Mouse (Mus musculus) CD4-positive helper T cell, adult 2 months (primary cell): ENCODE measurements at regions not wholly inside any gene's neighbourhood (a gene's known extent, or its start where the extent isn't known, plus 50 kb on each side); places are given as distances from the start of the nearest gene placed in this dataset.
"Not testable (repeated sequence)": the region's sequence is repeated elsewhere in the genome, so short reads cannot be mapped to it uniquely, and the experiment has no call there.

Experiments
- DNase-seq: peaks from one replicate; pipeline ENCODE4 v3.0.0-alpha.2; 2012; ENCODE audit warnings: low read depth, missing footprints, low spot score

DNA sequence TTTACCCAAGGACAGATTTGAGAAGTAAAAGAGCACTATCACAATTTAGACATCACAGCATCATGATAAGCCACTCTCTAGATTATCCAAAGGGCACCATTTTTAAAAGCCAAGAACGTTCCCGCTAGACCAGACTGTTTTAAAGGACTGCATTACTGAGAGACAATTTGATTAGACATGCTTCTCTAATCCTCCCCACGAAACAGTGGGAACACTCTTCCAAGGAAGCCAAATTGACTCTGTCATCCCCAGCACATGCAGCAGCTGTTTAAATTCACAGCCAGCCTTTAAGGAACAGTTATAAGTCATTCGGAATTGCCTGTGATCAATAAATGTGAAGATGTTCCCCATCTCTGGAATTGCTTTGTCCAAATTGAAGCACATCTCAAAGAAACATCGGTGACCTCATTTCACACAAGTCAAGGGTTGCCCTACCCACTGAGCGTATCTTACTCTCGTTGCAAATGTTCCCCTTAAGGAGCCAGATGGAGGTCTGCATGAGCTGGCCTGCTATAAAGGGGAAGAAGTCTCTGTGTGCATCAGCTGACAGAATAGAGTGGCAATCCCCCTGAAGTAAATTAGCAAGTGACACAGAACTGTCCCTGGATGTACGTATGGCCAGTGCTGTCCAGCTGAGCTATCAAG is 393.2 kb downstream of the Pid1 start:
- DNase-seq: no peak

DNA sequence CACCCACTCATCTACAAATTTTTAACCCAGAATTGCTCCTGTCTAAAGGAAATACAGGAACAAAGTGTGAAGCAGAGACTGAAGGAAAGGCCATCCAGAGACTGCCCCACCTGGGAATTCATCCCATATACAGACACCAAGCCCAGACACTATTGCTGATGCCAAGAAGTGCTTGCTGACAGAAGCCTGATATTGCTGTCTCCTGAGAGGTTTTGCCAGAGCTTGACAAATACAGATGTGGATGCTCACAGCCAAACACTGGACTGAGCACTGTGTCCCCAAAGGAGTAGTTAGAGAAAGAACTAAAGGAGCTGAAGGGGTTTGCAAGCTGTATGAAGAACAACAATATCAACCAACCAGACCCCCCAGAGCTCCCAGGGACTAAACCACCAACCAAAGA is 399.3 kb downstream of the Pid1 start:
- not testable (repeated sequence) for DNase-seq

DNA sequence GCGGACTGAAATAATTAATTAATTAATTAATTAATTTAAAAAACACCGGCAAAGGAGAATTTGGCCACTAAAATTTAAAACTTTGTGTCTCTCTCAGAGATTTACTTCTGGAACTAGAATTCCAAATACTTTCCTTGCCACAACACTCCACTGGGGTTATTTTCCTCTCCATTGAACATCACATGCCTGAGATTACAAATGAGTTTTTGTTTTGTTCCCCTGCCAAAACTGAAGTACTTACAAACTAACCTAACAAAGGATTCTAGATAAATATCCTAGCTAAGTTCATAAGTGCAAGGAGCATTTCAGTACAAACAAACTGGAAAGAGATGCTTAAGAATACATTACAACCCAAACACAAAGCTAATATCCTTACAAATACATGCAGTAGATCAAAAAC is 402.2 kb downstream of the Pid1 start:
- no peak for DNase-seq

DNA sequence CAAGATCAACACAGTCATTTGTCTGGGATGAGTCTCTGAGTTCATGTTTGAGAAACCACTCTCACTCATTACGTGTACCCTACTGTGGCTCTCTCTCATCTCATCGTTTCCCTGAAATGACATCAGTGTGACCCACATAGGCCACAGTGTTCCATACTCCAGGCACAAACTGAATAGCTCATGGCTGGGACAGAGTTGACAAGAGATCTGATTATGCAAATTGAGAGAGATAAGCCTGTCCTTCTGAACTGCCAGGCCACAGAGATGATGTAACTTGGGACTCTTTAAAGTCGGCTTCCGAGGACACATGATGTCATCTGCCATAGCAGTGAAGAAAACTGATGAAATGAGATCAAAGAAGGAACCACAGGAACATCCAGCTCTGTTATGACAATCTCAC is 404.2 kb downstream of the Pid1 start:
- DNase-seq: no peak

DNA sequence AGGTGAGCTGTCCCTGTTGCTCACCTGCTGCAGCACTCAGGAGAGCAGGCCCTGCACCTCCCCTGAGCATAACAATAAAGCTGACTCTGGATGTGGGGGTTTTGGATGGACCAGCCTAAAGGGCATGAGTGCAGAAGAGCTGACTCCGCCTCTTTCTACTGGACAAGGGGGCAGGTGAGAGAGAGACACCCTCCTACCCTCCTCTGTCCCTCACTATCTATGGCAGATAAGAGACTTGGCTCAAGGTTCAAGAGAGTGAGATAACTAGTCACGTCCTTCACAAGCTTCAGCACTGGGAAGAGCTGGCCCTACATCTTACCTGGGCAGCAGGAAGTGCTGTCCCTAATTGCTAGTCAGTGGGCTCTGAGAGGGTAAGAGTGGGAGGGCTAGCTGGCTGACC is 441.1 kb downstream of the Pid1 start:
- no peak for DNase-seq

DNA sequence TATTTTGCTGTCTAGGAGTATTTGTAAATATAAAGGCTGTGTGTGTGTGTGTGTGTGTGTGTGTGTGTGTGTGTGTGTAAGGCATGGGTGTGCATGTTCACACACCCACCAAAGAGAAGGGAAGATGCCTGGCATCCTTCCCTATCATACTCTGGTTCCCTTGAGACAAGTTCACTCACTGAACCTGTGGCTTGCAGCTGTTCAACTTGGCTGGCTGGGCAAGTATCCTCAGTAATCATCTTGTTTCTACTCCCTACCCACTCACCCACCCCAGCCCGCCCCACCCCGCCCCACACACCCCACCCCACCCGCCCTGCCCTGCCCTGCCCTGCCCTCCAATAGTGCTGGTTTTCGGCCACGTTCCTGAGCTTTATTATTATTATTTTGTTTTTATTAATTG is 448.5 kb downstream of the Pid1 start:
- no peak for DNase-seq

DNA sequence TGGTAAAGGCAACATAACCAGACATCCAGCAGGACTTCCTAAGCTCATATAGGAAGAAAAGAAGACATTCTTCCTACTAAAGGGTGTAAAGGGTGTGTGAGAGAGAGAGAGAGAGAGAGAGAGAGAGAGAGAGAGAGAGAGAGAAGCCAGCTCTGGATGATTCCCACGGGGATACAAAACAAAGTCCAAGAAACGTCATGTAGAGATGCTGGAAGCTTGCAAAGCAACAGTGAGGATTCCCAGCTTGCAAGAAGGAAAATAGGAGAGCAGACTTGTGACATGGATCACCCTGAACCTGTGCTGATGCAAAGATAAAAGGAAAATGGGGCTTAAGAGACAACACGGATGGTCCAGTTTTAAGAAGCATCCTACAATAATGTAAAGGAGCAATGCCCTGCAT is 456.6 kb downstream of the Pid1 start:
- DNase-seq: no peak

DNA sequence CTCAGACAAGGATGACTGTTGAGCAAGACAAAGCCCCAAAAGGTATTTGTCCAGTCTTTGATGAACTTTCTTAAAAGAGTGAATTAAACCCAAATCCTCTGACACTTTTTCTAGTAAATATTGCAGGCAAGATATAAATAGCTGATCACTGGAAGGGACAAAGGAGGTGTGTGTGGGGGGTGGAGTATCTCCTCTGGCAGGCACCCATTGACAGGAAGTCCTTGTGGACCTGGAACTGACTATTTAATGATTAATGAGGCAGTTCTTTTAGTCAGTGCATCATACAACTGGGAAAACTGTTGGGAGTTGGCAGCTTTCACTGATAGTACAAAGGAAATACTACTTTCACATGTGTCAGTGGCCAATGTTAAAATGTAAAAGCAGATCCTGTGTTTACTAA is 457.1 kb downstream of the Pid1 start:
- no peak for DNase-seq

DNA sequence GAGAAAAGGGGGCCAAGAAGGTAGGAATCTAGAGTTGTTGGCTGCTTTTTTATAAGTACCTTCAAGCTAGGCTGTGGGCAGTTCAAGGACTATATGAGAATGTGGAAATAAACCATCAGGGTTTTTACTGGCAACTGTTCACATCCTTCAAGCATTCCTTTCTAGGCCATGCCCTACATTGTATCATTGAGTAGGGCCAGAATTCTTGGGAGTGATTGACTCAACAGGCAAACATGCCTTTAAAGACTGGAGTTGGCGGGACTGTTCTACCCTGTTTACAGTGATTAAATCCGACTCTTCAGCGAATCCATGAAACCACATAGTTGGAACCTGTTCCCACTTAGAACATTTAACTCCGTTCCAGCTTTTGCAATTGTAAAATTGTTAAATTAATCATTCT is 463.8 kb downstream of the Pid1 start:
- no peak for DNase-seq

DNA sequence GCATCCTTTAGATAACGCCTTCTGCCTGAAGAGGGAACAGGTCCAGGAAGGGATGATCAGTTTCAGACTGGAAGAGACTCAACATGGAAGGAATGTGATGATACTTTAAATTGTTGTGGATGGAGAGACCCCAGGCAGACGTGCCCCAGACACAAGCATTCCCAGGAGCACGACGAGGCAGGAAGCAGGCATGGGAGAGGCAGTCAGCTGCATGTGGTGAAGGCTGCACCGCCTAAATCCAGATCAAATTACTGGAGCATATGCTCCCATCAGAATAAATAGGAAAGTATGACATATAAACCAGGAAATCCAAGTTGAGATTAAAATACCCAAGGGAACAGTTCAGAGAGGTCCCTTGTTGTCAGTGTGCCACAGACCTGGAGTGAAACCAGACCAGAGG is 467.3 kb downstream of the Pid1 start:
- no peak for DNase-seq

DNA sequence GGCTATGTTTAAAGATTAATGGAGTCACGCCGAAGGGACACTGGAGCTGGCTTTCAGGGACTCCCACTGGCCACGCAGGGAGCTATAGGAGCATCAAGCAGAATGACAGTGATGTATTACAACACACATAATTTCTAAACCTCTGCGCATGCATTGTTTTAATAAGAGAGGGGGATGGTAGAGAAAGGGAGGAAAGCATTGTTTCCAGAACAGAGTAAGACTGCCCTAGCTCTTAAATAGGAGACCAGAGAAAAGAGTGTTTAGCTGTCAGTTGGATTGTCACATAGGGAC is 471.1 kb upstream of the Sphkap start:
- DNase-seq: no peak

DNA sequence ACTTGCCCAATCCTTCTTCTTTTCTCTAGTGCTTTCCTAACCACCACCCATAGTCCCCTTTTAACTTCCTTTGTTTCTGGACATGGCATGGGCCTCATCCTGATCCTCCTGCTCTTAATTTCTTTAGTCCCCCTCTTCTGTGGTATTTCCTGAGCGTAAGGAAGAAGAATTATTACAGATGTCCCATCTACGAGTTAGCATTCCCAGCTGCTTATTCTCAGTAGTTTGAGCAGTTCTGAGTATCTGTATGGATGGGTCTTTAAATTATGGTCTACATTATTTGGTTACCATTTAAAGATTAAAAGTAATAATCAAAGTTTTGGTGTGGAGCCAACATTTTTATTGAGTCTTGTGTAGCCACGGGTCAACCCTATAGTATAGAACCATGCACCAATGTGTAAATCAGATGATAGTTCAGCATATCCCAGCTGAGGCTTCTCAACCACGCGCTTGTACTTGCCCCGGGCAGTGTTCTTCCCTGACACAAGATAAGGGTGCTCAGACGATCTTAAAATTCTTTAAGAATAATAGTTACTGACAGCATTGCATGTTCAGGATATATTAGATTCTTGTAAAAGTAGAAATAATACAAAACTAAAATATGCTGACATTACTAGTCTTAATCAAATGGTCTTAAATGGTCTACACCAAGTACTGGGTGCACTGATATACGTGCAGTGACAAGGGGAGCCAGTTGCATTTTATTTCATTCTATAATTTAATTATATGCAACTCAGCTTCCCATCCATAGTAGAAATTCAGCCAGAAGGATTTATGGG is 470.5 kb upstream of the Sphkap start:
- no peak for DNase-seq

DNA sequence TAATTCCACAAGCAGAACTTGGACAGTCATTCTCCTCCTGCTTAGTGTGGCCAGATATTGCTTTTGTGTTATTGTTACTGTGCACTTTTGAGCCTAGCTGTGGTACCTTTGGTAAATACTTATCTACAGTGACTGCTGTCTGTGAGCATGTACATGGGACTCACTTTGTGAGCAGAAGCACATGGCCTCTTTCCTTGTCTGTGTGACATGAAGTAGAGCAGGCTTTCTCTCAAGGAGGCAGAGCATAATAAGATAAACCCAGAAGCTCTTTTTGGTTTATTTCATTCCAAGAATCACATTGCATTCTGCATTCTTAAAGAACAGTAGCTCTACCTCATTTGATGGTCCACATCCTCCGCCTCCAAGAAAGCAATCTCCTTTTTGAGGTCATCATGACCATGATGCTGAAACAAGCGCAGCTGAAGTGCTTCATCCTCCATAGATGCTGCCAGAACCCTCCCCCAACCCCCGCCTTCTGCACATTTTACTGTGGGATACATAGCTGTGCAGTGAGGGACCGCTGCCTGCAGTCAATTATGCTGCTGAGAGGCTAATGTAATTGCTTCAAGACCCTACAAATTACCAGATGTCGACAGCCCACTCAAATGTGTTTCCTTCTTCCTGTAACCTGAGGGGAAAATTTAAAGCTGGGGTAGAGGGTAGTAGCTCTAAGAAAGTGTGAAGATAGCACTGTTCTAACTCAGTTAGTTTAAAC is 463.0 kb upstream of the Sphkap start:
- no peak for DNase-seq

DNA sequence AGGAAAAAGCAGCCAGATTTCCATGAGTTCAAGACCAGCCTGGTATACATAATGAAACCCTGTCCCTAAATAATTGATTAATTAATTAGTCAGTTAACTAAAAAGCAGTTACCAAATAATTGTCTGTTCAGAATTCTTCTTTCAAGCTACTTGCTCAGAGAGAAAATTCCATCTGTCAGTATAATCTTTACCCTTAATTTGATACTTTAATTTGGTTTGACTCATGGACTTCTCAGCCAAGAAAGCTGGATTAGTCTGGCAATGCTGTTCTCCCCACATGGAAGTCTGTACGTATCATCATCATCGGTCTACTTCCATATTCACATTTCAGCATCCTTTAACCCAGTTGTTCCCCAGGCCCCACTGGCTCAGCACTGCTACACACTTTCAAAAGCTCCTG is 461.0 kb upstream of the Sphkap start:
- DNase-seq: no peak

DNA sequence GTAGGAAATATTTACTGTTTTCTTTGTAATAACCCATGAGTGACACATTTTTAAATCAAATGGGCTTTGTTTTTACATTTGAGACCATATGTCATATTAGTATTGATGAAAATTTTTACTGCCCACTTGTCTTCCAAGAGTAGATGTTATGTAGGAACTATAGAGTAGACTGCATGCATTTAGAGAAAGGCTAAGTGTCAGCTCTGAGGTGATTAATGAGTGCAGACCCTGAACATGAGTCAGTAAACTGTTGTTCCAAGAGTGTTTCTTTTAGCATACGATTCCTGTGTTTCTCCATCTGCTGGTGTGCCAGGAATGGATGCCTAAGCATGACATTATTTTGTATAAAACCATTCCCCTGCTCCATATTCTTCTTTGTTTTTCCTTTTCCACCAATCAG is 454.5 kb upstream of the Sphkap start:
- no peak for DNase-seq

DNA sequence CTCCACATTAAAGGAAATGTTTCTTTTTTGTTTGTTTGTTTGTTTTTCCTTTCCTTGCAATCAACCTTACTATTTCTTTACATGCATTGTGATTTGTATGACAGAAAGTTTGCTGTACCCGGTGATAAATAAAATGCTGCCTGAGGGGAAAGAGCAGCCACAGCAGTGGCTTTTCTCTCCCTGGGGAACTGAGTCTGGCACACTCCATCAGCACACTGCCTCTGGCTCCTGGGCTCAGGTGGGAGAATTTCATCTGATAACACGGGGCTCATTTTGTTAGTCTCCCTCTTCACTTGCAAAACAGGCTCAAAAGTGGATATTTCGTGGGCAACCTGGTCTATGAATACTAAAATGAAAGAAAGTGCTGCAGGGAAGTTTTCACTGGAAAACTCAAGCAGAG is 454.1 kb upstream of the Sphkap start:
- DNase-seq: no peak

DNA sequence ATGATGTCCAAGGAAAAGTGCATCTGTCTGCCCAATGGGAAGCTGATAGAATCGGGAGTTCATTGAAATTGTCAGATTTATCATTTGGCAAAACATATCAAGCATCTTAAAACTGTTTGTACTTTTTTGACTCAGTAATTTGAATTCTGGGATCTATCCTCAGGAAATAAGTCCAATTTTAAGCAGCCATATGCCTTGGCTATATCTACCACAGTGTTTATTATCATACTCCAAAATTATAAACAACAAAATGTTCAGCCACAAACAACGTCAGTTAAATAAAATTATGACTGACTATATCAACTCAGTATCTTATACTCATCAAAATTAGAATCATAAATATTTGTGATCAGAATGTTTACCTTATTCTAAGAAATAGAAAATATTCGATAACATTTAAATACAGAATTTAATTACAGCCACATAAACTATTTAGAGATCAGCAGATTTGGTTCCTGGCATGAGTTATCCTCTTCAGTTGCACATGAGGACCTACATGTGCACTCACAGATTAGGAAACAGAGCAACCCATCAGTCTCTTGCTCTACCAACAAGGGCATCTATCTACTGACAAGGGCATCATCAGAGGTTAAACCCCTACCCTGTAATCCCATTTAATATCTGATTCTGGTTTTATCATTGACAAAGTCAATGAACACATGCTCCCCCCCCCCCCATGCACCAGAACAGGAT is 451.9 kb upstream of the Sphkap start:
- no peak for DNase-seq

DNA sequence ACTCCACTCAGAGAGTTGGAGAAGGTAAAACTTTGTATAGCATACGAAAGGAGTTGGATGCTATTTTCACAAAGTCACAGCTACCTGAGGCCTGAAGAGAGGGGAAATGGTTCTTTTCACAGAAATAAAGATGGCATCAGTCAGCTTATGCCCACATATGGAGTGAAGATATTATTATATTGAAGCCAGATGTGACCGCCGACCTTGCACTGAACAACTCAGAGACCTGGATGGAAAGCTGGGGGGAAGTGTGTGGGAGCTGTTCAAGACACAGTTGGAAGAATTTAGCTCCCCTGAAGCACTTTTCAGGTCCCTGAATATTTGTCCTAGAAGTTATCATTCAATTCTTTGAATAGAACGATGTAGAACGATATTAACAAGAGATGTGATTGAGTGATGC is 446.0 kb upstream of the Sphkap start:
- no peak for DNase-seq

DNA sequence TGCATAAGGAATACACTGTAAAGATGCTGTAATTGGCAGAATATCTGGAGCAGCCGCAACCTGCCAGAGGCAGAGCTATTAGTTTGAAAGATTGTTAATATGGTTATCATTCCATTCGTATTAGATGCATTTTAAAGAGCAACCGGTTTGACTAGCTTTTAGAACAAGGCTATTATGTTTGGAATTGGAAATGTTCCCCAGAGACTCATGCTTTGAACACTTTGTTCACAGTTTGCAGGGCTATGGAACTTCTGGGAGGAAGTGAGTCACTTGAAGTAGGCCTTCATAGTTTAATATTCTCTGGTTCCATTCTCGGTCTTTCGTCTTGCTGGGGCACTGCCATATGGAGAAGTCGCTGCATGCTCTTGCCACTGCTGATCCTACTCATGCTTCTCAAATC is 443.1 kb upstream of the Sphkap start:
- no peak for DNase-seq

DNA sequence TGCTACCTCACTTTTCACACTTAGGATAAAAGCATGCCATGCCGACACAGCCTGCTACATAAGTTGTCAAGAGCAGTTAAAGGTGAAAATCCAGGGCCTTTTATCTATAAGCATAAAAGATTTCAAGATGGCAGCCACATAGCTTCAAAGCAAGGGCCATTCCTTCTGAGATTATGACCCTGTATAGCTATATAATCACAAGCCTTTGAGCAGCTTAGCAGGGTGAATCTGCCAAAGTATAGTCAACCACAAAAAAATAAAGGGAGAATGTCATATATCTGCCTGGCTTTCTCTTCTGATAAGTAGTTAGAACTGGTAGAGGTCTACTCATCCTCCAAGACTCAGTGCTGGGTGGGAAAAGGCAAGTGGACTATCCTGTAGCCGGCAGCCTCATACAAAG is 440.4 kb upstream of the Sphkap start:
- DNase-seq: no peak

DNA sequence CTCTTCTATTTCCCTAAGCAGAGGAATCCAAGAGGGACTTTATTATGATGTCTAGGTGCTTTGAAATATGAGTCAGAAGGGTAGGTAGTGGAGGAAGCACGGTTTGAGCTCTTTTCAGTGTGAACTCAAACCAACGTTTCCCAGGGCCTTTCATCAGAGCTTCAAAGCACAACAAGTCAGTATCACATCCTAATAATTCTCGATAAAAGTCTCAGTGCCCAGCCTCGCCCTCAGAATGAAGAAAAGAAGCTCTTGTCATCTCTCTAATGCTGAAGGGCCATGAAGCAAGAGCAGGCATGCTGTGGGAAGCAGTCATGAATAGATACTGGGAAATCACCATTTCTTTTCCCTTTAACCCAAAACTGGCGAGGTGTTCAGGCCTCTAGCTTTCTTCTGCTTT is 440.0 kb upstream of the Sphkap start:
- DNase-seq: no peak

DNA sequence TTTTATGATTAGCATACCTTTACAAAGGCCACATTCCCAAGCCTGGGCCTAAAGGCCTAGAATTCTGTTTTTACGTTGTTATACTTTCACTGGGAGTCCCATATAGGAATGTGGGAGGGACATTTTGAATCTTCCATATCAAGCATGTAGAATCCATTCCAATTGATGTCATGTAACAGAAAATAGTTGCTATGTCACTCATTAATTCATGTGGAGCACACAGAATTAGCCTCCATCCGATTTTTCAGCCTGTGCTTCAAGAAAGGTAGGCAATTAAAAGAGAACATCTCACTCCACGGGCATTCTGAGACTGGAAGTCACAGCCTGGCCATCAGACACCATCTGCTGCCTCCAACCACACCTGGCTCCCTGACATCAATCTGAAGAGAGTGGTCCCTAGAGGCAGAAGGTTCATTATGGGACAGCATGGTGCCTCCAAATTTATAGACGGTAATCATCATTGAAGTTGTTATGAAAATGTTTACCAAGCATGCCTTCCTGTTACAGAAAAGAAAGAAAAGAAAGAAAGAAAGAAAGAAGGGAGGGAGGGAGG is 436.9 kb upstream of the Sphkap start:
- no peak for DNase-seq
